Mouse (Mus musculus): Measurements from ENCODE around the gene Ank3. TPM values are rescaled to one million over a fixed set of nuclear protein-coding genes. Genes with fewer than 3 reads are reported as not detected.

Gene Ank3
- polyA plus RNA-seq, 1 experiment: 9.3 TPM

DNA sequence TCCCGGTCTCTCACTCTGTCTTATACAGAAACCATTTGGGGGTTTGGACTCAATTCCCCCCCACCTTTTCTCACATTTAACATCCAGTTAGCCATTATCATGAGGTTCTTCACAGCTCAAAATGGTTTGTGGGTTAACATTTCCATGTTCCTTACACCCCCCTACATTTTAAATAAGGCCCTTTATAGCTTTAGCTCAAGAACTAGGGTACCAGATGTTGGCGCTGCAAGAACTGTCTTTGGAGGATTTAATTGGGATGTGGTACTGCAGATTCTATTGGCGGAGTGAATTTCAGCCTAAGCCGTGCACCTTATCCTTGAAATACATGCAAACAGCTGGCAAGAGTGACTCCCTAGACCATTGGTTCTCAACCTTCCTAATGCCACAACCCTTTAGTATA lies 261.2 kb downstream of the Ank3 start:
- WGBS: 78% methylated on average over 4 of the region's 4 CpGs
- H3K4me1 ChIP-seq (ENCODE audit: control insufficient read depth, insufficient read depth, low read length): no peaks in the 10 kb centered on the region
- H3K27ac ChIP-seq (ENCODE audit: control insufficient read depth, insufficient read depth, low read depth, low read length, poor library complexity): no peak overlapping the region
- TF ChIP-seq POLR2A (IDR thresholded peaks at IDR 0.05; ENCODE audit: borderline replicate concordance, control insufficient read depth, low read depth, low read length) (no peak), CTCF (IDR thresholded peaks at IDR 0.05; ENCODE audit: control insufficient read depth, insufficient read depth, low read length) (no peak)
- H3K4me3 ChIP-seq (replicated peaks; ENCODE audit: control insufficient read depth, low read depth, low read length): no peak overlapping the region

DNA sequence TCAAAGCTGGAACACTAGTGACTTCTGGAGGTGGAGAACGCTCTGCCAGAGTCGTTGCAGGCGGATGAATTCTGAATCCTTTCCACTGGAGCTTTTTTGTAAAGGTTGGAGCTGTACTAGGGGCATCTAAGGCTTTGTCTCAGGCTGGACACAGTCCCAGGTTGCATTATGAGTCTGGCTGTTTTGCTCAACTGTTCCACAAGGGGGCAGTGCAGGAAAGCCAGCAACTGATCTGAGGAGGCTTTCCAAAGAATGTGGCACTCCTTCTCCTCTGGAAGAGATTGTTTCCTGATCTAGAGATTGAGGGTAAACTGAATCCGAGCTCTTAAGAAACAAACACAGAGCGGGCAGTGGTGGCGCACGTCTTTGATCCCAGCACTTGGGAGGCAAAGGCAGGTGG lies 263.8 kb downstream of the Ank3 start:
- 9% methylated on average over 7 of the region's 7 CpGs for WGBS
- Histone ChIP-seq H3K27ac (ENCODE audit: control insufficient read depth, insufficient read depth, low read depth, low read length, poor library complexity) (no peak overlapping the region), H3K4me3 (replicated peaks; ENCODE audit: control insufficient read depth, low read depth, low read length) (no peak overlapping the region), H3K4me1 (ENCODE audit: control insufficient read depth, insufficient read depth, low read length) (no peaks in the 10 kb centered on the region)
- TF ChIP-seq POLR2A (IDR thresholded peaks at IDR 0.05; ENCODE audit: borderline replicate concordance, control insufficient read depth, low read depth, low read length) (no peak), CTCF (IDR thresholded peaks at IDR 0.05; ENCODE audit: control insufficient read depth, insufficient read depth, low read length) (peak; percentile 57)

DNA sequence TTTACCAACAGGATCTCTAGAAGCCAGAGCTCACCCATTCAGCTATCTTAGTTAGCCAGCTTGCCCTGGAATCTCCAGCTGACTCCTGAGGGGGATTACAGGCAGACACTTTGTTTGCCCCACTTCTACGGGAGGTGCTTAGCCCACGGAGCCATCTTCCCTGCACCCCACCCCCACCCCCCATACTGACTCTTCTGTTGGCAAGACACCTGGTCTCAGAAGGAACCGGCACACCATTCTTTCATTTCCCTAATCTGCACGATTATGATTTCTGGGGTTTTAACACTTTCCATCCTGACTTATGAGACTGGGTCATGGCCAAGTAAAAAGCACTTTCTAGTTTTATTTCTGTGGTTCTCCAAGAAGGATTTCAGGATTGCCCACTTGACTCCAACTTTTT lies 268.9 kb downstream of the Ank3 start:
- Histone ChIP-seq H3K4me3 (replicated peaks; ENCODE audit: control insufficient read depth, low read depth, low read length) (no peak overlapping the region), H3K4me1 (ENCODE audit: control insufficient read depth, insufficient read depth, low read length) (no peaks in the 10 kb centered on the region), H3K27ac (ENCODE audit: control insufficient read depth, insufficient read depth, low read depth, low read length, poor library complexity) (no peak overlapping the region)
- TF ChIP-seq POLR2A (IDR thresholded peaks at IDR 0.05; ENCODE audit: borderline replicate concordance, control insufficient read depth, low read depth, low read length): no peak
- TF ChIP-seq CTCF (IDR thresholded peaks at IDR 0.05; ENCODE audit: control insufficient read depth, insufficient read depth, low read length): no peak
- WGBS: 55% methylated on average over 4 of the region's 4 CpGs

DNA sequence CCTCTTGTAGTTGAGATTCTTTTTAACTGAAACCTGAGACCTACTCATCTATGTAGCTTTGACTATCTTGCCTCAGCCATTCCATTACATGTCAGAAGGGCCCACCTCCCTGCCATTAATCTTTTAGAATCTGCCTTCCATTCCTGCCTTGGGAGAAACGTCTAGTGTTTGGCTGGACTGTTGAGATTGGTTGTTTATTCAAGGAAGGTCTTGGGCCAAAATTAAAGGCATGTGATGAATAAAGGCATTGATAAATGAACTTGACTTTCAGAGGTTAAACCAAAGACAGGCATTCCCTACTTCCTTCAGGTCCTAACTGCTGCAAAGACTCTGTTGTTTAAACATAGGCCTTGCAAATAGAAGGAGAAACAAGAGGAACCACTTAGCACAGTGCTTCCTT lies 271.9 kb downstream of the Ank3 start:
- WGBS: 20% methylated on average over 1 of the region's 1 CpGs
- H3K4me1 ChIP-seq (ENCODE audit: control insufficient read depth, insufficient read depth, low read length): no peaks in the 10 kb centered on the region
- TF ChIP-seq POLR2A (IDR thresholded peaks at IDR 0.05; ENCODE audit: borderline replicate concordance, control insufficient read depth, low read depth, low read length): no peak
- no peak for TF ChIP-seq CTCF (IDR thresholded peaks at IDR 0.05; ENCODE audit: control insufficient read depth, insufficient read depth, low read length)
- H3K4me3 ChIP-seq (replicated peaks; ENCODE audit: control insufficient read depth, low read depth, low read length): no peak overlapping the region
- no peak overlapping the region for H3K27ac ChIP-seq (ENCODE audit: control insufficient read depth, insufficient read depth, low read depth, low read length, poor library complexity)

DNA sequence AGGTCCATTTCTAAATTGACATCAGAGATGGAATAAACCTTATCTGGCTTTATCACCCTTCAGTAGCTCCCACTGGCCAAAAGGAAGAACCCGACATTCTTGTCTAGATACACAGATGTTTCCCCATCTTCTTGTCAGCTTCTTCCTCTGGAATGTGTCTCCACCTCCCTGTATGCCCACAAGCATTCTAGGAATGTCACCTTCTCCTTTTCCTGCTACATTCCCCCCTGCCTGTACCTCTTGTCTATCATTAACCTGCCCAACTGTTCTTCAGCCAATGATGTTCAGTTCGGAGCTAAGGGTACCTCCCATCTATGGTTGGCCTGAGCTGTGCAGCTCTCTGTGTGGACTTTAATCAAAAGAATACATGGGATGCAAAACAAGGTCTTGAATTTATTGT lies 272.4 kb downstream of the Ank3 start:
- WGBS: 65% methylated on average over 2 of the region's 2 CpGs
- H3K27ac ChIP-seq (ENCODE audit: control insufficient read depth, insufficient read depth, low read depth, low read length, poor library complexity): no peak overlapping the region
- no peaks in the 10 kb centered on the region for H3K4me1 ChIP-seq (ENCODE audit: control insufficient read depth, insufficient read depth, low read length)
- H3K4me3 ChIP-seq (replicated peaks; ENCODE audit: control insufficient read depth, low read depth, low read length): no peak overlapping the region
- no peak for TF ChIP-seq POLR2A (IDR thresholded peaks at IDR 0.05; ENCODE audit: borderline replicate concordance, control insufficient read depth, low read depth, low read length)
- no peak for TF ChIP-seq CTCF (IDR thresholded peaks at IDR 0.05; ENCODE audit: control insufficient read depth, insufficient read depth, low read length)

DNA sequence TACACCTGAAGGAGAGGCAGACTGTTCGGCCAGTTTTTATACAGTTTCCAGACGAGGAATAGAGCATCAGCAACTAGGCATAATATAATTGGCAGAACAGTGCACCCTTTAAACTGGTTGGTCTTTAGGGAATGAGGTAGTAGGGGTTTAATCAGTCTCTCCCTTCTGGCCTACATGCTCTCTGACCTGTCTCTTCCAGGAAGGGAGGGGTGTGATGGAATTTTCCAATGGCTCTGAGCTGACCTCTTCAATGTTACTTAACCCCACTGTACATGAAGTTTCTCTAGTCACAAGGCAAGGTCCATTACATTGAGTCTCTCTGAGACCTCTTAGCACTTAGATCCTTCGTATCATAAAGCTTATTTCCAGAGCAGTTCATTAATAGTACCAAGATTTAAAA lies 272.9 kb downstream of the Ank3 start:
- TF ChIP-seq CTCF (IDR thresholded peaks at IDR 0.05; ENCODE audit: control insufficient read depth, insufficient read depth, low read length): no peak
- TF ChIP-seq POLR2A (IDR thresholded peaks at IDR 0.05; ENCODE audit: borderline replicate concordance, control insufficient read depth, low read depth, low read length): no peak
- H3K27ac ChIP-seq (ENCODE audit: control insufficient read depth, insufficient read depth, low read depth, low read length, poor library complexity): no peak overlapping the region
- 77% methylated on average over 3 of the region's 3 CpGs for WGBS

DNA sequence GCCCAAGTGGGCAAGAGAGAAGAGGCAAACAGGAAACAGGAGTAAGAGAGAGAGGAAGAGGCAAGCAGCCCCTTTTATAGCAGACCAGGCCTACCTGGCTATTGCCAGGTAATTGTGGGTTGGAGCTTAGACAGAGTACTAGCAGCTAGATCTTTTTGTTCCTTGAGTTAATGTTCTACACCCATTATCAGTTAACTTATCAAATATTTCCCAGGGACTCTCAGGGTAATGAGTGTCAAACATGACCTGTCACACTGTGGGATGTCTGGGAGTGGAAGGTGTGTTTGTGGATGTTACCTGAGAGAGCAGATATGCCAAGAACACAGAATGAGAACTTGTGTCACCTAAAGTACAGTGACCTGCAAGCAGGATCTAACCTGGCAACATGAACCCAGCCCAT lies 274.0 kb downstream of the Ank3 start:
- no peaks in the 10 kb centered on the region for H3K4me1 ChIP-seq (ENCODE audit: control insufficient read depth, insufficient read depth, low read length)
- no peak for TF ChIP-seq POLR2A (IDR thresholded peaks at IDR 0.05; ENCODE audit: borderline replicate concordance, control insufficient read depth, low read depth, low read length)
- no peak for TF ChIP-seq CTCF (IDR thresholded peaks at IDR 0.05; ENCODE audit: control insufficient read depth, insufficient read depth, low read length)
- no peak overlapping the region for H3K4me3 ChIP-seq (replicated peaks; ENCODE audit: control insufficient read depth, low read depth, low read length)
- H3K27ac ChIP-seq (ENCODE audit: control insufficient read depth, insufficient read depth, low read depth, low read length, poor library complexity): no peak overlapping the region

More for the DNA sequence above, 272.9 kb downstream of the Ank3 start:
- H3K4me1 ChIP-seq (ENCODE audit: control insufficient read depth, insufficient read depth, low read length): no peaks in the 10 kb centered on the region
- H3K4me3 ChIP-seq (replicated peaks; ENCODE audit: control insufficient read depth, low read depth, low read length): no peak overlapping the region

DNA sequence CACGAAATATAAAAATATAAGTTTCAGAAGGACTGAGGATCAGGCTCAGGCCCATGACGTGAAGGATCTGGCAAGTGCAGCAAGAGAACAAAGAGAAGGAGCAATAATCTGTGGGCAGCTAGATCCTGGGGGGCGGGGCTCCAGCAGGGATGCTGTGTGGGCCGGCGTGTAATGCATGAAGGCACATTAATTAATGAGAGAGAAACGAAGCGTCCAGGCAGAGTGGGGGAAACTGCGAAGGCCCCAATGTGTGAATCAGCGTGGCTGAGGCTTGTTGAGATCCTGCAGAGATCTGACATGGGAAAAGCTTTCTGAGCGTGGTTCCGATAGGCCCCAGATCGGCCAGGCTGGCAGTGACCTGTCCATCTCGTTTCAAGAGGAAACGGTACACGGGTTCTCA lies 279.7 kb downstream of the Ank3 start:
- no peak for TF ChIP-seq CTCF (IDR thresholded peaks at IDR 0.05; ENCODE audit: control insufficient read depth, insufficient read depth, low read length)
- no peak for TF ChIP-seq POLR2A (IDR thresholded peaks at IDR 0.05; ENCODE audit: borderline replicate concordance, control insufficient read depth, low read depth, low read length)
- WGBS: 83% methylated on average over 15 of the region's 15 CpGs
- H3K4me3 ChIP-seq (replicated peaks; ENCODE audit: control insufficient read depth, low read depth, low read length): no peak overlapping the region

DNA sequence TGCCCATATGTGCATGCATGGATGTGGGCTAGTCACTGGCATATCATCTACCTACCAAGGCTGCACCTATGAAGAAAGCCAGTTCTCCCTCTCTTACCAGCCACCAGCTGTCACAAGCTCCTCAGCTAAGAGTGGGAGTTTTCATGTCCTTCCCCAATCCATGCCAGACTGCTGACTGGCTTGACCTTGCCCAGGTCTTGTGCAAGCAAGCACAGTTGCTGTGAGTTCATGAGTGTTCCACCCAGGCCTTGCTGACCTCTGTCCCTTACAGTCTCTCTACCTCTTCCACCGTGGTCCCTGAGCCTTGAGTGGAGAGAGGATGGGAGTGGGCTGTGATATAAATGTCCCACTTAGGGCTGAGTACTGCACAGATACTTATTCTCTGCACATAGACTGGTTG lies 287.8 kb downstream of the Ank3 start:
- no peak overlapping the region for H3K4me3 ChIP-seq (replicated peaks; ENCODE audit: control insufficient read depth, low read depth, low read length)
- TF ChIP-seq CTCF (IDR thresholded peaks at IDR 0.05; ENCODE audit: control insufficient read depth, insufficient read depth, low read length) (no peak), POLR2A (IDR thresholded peaks at IDR 0.05; ENCODE audit: borderline replicate concordance, control insufficient read depth, low read depth, low read length) (no peak)
- WGBS: 88% methylated on average over 1 of the region's 1 CpGs
- H3K4me1 ChIP-seq (ENCODE audit: control insufficient read depth, insufficient read depth, low read length): no peaks in the 10 kb centered on the region
- H3K27ac ChIP-seq (ENCODE audit: control insufficient read depth, insufficient read depth, low read depth, low read length, poor library complexity): no peak overlapping the region

More for the DNA sequence above, 279.7 kb downstream of the Ank3 start:
- no peak overlapping the region for H3K27ac ChIP-seq (ENCODE audit: control insufficient read depth, insufficient read depth, low read depth, low read length, poor library complexity)
- no peaks in the 10 kb centered on the region for H3K4me1 ChIP-seq (ENCODE audit: control insufficient read depth, insufficient read depth, low read length)
